7 mouse cellular contexts compared by ENCODE assay signal in genomic region chr13:97503391-97503790, GRCm38 (mm10).
"Had no signal": no experiment of that assay in that cellular context is flagged by ENCODE, and none has a peak within 500 bp of the region (broad histone marks: within the 10 kb centered on the region; RNA-seq: fewer than 3 reads in every experiment).

No protein-coding gene starts in this region.

- DNase-seq: kidney, adult 9 months; kidney, postnatal 36 days; layer of hippocampus, adult 9-11 months; layer of hippocampus, postnatal 36 days; lung, embryonic 14.5 days; lung, postnatal 10 days; thymus, postnatal 36 days had no signal
